ENCODE assay signal across 8 mouse cellular contexts in the genomic region with DNA sequence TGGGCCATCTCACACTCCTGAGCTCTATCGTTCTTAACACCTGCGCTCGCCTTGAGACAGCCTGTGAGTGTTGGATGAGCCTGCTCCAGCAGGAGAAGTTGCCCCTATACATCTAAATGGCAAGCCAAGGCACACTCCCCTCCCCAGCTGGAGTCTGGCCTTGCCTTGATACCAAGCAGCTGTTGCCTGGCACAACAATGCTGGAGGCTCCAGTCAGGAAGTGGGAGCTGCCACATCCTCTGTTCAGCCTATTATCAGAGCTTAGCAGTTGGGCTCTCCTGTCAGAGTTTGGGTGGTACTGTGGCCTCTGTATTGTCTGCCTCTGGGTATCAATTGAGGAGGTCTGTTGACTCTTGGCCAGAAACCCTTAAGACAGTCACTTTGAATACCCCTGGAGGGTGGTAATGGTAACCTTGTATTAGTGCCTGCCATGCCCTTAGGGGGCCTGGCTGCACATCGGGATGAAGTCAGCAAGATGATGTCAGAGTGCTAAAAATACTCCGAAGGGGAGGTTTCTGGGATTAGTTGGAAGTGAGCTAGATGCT.
DNase-seq lines count a peak whose midpoint lies in the region; ATAC-seq and TF ChIP-seq lines count a peak whose summit lies in the region.

No protein-coding gene starts in this region.

- peaks cover 7% of the 10 kb centered on the region; the same call in 1 of the 2 replicates for H3K4me1 ChIP-seq in lung, embryonic 14.5 days (ENCODE audit: insufficient read depth)
- no peaks in the 10 kb centered on the region for H3K4me1 ChIP-seq in lung, adult 2 months (ENCODE audit: control insufficient read depth, insufficient read depth, low read length)
- peaks cover 10% of the 10 kb centered on the region for H3K4me1 ChIP-seq in midbrain, embryonic 13.5 days (replicated peaks)

- no peak overlapping the region for H3K9ac ChIP-seq in lung, embryonic 14.5 days
- no peak overlapping the region for H3K9ac ChIP-seq in midbrain, embryonic 13.5 days (replicated peaks)

- no peak overlapping the region for H3K4me2 ChIP-seq in lung, embryonic 14.5 days
- H3K4me2 ChIP-seq in midbrain, embryonic 13.5 days (replicated peaks), result no peak overlapping the region

- no peaks in the 10 kb centered on the region for H3K36me3 ChIP-seq in lung, embryonic 14.5 days (ENCODE audit: insufficient read depth)
- H3K36me3 ChIP-seq in midbrain, embryonic 13.5 days, result no peaks in the 10 kb centered on the region

- no peak for TF ChIP-seq POLR2A in lung, adult 2 months (IDR thresholded peaks at IDR 0.05; ENCODE audit: borderline replicate concordance, extremely low read depth, low read depth, low read length)

- peak; percentile 62; the same call in 1 of the 2 replicates for ATAC-seq in lung, embryonic 14.5 days (ENCODE audit: insufficient read depth)
- peak; percentile 34; the same call in 1 of the 2 replicates for ATAC-seq in midbrain, embryonic 13.5 days

- peak; percentile 28 for DNase-seq in adrenal gland, postnatal 14 days
- no peak for DNase-seq in adrenal gland, adult 18-20 months (ENCODE audit: low spot score in 2 of 2)
- peak; percentile 77 for DNase-seq in lung, embryonic 14.5 days
- no peak for DNase-seq in lung, adult 2 months
- DNase-seq in induced T-regulatory cell, adult 2 months (ENCODE audit: low read depth), result peak; percentile 53
- DNase-seq in adrenal gland, adult (ENCODE audit: inconsistent age in 2 of 2, low spot score in 1 of 2), result no peak
- no peak for DNase-seq in right cerebral cortex, postnatal 25 days

- no peaks in the 10 kb centered on the region for H3K9me3 ChIP-seq in lung, embryonic 14.5 days (ENCODE audit: low read depth, low read length)
- no peaks in the 10 kb centered on the region for H3K9me3 ChIP-seq in midbrain, embryonic 13.5 days

- H3K4me3 ChIP-seq in lung, embryonic 14.5 days (ENCODE audit: low read depth, low read length), result no peak overlapping the region
- no peak overlapping the region for H3K4me3 ChIP-seq in lung, adult 2 months (replicated peaks; ENCODE audit: extremely low read depth, low read depth, low read length)
- H3K4me3 ChIP-seq in midbrain, embryonic 13.5 days (replicated peaks), result no peak overlapping the region

- WGBS in lung, embryonic 14.5 days, result 24% methylated on average over 5 of the region's 5 CpGs
- 35% methylated on average over 5 of the region's 5 CpGs for WGBS in lung, adult 2 months
- 61% methylated on average over 5 of the region's 5 CpGs for WGBS in midbrain, embryonic 13.5 days

- TF ChIP-seq CTCF in lung, embryonic 14.5 days (IDR thresholded peaks at IDR 0.05; ENCODE audit: low read depth), result no peak
- TF ChIP-seq CTCF in lung, adult 2 months (IDR thresholded peaks at IDR 0.05; ENCODE audit: insufficient read depth, low read length), result no peak

- peak overlapping the region; percentile 26 for H3K27ac ChIP-seq in lung, embryonic 14.5 days (ENCODE audit: low read depth)
- peak overlapping the region; percentile 39; the same call in 1 of the 2 replicates for H3K27ac ChIP-seq in midbrain, embryonic 13.5 days

- H3K27me3 ChIP-seq in lung, embryonic 14.5 days (ENCODE audit: insufficient read depth, low read length), result no peaks in the 10 kb centered on the region
- H3K27me3 ChIP-seq in midbrain, embryonic 13.5 days, result no peaks in the 10 kb centered on the region

Comparison
In these comparisons a context has a peak if more than half of its experiments do, and no peak if none do; other contexts are left out.
1. DNase-seq: peak in adrenal gland, postnatal 14 days (single experiment), lung, embryonic 14.5 days (single experiment) and induced T-regulatory cell, adult 2 months (single experiment); none in adrenal gland, adult 18-20 months (0 of 2), lung, adult 2 months (single experiment), adrenal gland, adult (0 of 2) and right cerebral cortex, postnatal 25 days (single experiment).